Mouse (Mus musculus): ENCODE measurements around the gene Trim3.

The Trim3 gene

DNA sequence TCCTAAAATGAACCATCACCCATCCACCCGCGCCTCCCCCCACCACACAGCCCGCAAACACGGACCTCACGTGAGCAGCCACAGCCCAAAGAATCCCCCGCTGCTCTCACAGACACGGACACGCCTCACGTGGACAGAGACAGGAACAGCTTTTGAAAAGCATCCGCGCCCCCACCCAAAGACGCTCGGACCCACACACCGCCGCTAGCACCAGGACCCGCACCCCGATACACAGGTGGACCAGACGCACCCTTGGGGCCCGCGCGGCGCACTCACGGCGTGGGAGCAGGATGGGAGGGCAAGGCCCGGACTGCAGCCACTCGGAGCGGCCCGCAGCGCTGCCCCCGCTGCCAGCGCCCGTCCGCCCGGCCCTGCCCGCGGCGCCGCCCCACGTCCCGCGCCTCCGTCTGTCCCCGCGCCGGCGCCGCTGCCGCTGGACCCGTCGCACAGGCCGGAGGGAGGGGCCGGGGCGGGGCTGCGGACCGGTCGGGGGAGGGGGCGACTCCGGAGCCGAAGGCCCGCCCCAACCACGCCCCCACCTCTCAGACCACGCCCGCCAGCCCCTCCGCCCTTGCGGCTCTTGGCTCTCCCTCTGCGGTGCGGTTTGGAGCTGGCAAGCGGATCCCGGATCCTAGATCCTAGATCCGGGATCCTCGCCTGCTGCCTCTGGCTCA, at the start of gene Trim3:
TSS of gene Trim3 (minus strand) at position 445 of the 674 bp plus-strand sequence.
- DNase-seq (ENCODE audit: extremely low spot score, low read depth, low spot score), result no peak

DNA sequence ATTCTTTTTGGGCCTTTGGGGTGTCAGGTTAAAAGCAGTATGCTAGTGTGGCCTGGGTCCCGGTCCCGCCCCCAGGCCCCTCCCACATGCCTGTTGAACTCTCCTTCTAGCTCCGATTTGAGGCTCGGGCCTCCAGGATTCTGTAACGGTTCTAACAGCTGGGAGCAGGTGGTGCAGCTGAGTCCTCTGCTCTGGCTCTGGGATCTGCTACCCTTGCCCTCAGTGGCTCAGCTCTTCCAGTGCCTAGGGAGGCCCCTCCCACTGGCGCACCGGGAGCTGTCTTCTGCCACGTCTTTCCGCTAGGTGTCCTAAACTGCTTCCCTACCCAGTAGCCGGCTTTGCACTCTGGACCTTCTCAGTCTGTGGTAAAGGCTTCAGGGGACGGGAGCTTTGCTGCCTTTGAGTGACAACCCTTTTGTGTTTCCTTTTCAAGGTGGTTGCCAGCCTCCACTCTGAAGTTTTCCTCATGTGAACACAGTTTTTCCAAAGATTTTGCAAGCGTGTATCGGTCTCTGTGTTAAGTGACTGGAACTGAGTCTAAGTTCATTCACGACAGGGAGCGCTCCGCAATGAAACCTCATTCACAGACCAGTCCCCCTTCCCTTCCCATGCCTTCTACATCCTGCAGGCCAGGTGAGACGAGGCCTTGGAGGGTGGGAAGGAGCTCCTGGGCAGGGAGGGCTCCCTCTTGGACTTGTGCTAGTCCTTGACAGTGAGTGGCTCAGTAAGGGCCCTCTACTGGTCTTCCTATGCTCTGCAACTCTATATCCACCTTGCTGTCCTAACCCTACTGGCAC, 17.5 kb upstream of the Trim3 start, which contains the start of gene Dnhd1:
TSS of gene Dnhd1 (plus strand) at position 189 of the 797 bp plus-strand sequence.
- no peak for DNase-seq (ENCODE audit: extremely low spot score, low read depth, low spot score)

DNA sequence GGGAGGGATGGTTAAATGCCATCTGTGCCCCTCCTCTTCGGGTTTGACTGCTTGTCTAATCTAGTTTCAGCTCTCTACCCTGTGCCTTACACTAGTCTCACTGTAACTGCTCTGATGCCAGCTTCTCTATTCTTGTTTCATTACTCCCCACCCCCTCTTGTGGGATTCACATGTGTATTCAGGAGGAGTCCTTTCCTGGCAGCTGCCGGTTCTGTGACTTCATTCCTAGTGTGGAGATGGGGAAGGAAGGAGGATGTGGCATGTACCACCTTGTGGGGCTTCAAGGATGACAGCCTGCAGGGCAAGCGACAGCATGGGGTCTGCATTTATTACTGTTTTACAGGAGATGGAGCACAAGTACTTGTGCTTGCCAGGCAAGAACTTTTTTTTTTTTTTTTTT, 8.6 kb upstream of the Trim3 start:
- no peak for DNase-seq (ENCODE audit: extremely low spot score, low read depth, low spot score)

DNA sequence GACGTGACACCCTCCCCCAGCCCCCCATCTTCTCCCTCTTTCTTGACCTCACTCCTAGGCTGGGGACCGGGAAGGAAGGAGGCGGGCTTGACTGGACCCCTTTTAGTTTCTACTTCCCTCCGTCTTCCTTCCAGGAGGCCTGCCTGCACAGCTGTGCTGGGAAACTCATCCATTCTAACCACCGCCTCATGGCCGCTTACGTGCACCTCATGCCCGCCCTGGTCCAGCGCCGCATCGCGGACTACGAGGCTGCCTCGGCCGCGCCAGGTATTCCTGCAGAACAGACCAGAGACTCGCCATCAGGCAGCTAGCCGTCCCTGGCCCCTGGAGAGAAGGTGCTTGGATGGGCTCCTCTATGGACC, 7.5 kb upstream of the Trim3 start:
- DNase-seq (ENCODE audit: extremely low spot score, low read depth, low spot score), result no peak

DNA sequence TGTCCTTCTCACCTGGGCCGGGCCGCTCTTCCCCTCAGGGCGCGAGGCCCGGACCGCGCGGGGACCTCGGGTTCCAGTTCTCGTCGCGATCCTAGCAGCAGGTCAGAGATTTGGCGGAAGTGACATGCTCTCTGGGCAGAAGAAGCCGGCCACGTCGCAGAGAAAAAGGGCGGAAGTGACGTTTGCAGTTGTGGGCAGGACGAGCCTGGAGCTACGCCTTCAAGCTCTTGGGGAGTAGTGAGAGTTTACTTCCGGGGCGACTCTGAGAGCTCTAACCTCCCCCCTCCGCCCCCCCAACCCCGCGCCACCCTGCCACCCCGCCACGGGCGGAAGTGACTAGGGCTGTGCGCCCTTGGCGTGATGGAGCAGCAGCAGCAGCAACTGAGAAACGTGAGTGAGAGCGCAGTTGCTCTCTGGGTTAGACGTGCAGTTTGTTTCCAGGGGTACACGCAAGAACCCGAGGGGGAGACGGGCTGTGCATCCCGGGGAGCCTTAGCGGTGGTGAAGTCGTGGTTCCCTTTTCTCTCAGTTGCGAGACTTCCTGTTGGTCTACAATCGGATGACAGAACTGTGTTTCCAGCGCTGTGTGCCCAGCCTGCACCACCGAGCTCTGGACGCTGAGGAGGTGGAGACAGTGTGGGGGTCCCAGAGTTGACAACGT, 7.0 kb upstream of the Trim3 start, which contains the start of the genes Arfip2 and Gm45799:
TSS of gene Arfip2 (minus strand) at position 184 of the 661 bp plus-strand sequence.
TSS of gene Gm45799 (plus strand) at position 320 of the 661 bp plus-strand sequence.
- DNase-seq (ENCODE audit: extremely low spot score, low read depth, low spot score), result peak; percentile 87

DNA sequence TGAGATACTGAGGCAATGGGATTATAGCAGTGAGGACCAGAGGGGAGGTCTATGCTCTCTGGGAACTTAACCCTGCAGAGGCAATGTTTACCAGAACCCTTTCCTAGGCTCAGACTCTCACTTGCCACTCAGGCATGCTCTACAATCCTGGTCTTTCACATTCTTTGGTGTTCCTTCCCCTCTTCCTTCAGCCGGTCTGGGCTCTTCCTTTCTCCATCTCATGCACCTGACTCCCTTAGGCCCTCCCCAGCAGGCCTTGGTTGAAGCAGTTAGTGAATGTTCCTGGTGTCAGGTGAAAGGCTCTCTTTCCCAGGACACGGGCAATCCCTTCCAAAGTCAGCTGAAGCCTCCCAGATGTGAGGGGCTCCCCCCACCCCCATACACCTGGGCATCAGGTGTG, 6.4 kb upstream of the Trim3 start, which contains the start of gene Timm10b:
TSS of gene Timm10b (plus strand) at position 301 of the 400 bp plus-strand sequence.
- DNase-seq (ENCODE audit: extremely low spot score, low read depth, low spot score), result no peak

DNA sequence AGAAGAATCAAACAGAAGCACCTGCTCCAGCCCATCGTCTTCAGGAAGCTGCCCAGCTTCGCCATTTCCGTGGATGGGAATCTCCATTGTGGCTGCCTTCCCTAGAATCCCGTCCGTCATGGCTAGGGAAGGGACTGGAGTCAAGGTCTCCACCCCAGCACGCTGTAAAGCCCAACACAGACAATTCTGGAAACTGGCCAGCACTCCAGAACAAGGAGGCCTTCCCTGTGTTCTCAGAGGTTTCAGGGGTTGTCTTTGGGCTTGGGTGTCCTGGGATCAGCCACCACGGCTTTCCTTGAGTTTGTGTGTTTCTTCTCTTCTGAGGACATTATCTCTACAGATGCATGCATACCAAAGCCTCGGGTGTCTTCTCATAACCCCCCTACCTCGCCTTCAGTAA, 5.9 kb upstream of the Trim3 start:
- no peak for DNase-seq (ENCODE audit: extremely low spot score, low read depth, low spot score)

DNA sequence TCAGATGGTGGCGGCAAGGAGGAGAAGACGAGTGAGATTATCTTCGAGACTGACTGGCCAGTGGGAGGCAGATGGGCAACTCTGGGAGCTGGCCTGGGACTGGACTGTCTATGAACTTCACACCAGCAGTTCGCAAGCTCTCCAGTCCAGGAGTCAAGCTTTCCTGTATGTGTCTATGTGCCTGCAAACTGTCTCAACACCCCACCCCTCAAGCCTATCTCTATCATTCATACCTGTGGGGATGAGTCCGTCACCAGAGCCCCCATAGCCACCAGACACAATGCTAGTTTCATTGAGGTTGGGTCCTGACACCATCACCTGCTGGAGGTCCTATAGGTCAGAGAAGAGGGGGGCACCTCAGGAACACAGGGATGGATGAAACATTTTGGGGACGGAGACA, 5.4 kb upstream of the Trim3 start:
- no peak for DNase-seq (ENCODE audit: extremely low spot score, low read depth, low spot score)

DNA sequence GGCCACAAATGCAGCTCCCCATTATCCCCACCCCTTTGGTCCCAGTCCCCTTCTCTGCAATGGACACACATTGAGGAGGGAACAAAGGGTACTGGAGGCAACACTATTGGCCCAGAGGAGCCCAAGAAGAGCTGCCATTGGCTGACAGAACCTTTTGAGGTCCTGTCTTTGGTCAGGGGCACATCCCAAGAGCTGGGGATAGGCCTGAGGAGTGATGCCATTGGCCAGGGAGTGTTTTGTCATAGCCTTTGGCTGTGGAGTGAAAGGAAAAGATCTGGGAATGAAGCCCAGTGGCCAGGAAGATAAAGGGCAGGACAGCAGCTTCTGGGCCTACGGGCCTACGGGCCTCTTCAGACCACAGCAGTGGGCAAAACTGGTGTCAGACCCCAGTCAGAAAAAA, 2.4 kb upstream of the Trim3 start:
- no peak for DNase-seq (ENCODE audit: extremely low spot score, low read depth, low spot score)

DNA sequence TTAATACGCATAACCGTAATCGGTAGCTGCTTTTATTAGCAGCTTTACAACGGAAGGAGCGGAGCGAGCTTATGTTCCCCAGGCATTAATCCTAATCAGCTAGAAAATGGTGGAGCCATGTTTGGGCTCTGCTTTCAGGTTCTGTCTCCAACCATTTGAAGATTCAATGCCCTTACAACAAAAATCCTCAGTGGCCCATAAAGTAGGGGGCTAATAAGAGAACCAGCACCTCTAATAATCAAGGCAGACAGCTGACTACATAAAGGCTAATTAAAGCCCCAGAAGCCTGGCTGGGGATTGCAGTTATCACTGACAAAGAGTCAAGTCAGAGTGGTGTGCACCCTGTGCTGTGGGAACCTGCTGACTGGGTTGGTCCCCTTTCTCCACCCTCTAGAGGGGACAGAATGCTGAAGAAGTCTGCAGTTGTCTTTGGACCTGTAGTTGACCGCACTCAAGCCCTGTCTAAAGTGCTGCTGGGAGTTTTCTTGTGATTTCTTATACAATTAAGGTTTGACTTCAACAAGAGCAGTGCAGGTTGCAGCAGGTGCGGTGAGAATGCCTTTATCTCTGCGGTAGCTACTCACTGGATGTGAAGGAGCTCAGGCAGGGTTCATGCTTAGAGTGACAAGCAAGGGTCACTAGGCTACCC, 1.0 kb upstream of the Trim3 start:
- no peak for DNase-seq (ENCODE audit: extremely low spot score, low read depth, low spot score)

DNA sequence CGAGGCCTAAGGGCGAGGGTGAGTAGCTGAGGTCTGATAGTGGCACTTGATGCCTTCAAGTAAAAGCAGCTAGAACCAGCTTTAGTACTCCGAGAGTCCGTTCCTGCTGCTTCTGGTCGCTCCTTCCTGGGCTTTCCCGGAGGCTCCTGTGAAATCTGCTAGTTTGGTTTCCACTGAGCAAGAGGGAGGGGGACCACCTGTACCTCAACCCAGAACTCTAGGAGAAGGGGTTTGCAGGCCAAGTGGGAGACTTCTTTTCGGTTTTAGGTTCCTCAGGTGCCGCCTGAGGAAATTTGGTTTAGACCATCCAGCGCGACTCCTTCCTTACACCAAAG, 397 bp upstream of the Trim3 start:
- no peak for DNase-seq (ENCODE audit: extremely low spot score, low read depth, low spot score)

DNA sequence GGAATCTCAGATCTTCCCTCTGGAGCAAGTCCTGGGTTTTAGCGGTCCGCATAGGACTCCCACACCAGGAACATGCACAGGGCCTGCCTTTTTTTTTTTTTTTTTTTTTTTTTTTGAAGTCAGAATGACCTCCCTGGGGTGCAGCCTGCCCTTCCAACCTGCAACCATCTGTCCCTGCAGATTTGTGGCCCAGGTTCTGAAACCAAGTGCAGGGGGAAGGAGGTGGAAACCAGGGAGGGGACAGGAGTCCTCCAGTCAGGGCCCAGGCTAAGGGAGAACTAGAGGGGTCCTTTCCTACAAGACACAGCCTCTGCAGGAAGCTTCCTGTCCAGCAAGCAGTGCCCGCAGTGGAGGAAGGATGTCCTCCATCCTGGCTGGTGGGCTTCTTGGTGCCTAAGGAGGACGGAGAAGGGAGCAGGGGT, 809 bp downstream of the Trim3 start:
- no peak for DNase-seq (ENCODE audit: extremely low spot score, low read depth, low spot score)

DNA sequence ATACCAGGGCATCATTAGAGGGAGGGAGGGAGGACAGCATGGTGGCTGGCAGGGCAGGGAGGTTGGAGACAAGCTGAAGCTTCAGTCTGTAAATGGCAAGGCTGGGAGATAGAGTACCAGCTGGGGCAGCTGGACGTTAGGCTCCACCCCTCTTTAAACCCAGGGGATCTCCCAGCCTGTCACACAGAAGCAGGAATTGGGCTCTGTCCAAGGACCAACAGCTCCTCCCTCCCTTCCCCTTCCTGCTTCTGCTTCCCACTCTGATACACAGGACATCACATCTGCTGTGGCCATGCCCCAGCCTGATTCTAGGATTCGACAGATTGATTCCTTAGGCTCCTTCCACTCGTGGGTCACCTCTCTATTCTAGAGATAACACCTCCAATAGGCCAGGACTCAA, 4.7 kb downstream of the Trim3 start:
- DNase-seq (ENCODE audit: extremely low spot score, low read depth, low spot score), result no peak

DNA sequence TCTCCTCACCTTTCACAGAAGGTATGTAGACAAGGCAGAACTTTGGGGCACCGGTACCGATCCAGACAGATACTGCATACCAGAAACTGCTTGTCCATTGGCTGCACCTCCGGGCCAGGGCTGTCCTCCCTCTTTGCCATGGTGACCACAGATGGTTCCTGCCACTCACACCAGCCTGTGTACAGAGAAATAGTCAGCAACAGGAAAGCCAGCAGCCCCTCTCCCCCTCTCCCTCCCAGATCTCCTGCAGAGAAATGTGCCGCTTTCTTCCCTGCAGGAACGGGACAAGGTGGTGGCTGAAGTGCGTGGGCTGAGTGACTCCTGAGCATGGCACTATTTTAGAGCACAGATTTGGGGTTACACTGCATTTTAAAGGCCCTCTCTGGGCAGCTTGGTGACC, 8.0 kb downstream of the Trim3 start:
- no peak for DNase-seq (ENCODE audit: extremely low spot score, low read depth, low spot score)

DNA sequence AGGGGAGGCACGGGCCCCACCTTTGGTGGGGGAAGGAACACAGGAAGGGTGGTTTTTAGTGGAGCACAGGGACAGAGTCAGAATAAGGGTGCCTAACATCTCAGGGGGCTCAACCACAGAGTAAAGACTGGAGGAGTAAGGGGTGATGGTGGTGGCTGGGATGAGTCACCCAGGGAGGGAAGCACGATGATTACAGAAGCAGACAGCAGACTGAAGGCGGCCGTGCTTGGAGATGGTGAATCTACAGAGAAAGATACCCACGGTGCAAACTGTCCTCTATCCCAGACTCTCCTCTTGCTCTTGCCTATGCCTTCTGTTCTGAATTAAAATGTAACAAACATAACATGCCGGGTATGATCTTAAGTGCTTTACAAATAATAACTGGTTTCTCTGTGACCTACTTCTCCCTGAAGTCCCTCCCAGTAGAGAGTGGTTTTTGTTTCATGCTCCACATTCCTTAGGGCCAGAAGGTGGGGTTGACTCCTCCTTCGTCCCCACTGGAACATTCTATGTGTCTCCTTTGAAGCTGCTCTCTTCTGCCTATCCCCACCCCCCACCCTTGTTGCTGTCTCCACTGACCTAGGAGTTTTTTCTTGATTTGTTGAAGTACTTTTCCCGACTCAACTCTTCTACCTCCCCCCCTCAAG, 11.6 kb downstream of the Trim3 start:
- no peak for DNase-seq (ENCODE audit: extremely low spot score, low read depth, low spot score)

DNA sequence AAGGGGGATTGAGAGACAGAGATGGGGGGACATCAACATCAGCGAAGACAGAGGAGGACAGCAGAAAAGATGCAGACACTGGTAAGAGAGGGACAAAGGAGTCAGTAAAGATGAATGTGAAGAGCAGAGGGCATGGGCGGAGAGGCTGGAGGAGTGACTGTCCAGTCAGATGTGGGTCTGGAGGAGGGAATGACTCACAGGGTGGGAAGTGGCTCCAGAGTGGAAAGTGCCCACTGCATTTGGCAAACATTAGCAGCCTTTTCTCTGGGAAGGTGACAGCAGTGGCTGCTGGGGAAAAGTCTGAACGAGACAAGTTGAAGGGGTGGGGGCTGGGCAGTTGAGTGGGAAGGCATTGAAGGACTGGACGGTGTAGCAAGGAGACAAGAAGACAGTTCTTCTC, 12.3 kb downstream of the Trim3 start:
- no peak for DNase-seq (ENCODE audit: extremely low spot score, low read depth, low spot score)

DNA sequence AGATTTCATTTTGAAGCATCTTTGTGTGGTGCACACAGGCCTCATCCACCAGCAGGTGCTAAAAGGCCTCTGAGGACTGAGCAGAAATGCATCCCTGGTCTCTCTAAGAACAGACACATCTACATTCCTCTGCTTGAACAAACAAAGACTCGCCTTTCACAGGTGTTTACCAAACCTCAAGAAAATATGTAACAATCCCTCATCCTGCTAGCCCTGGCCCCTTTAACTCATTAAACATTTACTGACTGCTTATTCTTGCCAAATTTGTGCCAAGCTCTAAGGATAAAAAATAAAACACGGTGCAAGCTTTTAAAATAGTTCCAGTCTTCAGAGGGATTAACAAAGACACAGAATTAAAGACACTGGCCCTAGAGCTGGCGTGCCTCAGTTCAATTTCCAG, 13.7 kb downstream of the Trim3 start:
- DNase-seq (ENCODE audit: extremely low spot score, low read depth, low spot score), result no peak

DNA sequence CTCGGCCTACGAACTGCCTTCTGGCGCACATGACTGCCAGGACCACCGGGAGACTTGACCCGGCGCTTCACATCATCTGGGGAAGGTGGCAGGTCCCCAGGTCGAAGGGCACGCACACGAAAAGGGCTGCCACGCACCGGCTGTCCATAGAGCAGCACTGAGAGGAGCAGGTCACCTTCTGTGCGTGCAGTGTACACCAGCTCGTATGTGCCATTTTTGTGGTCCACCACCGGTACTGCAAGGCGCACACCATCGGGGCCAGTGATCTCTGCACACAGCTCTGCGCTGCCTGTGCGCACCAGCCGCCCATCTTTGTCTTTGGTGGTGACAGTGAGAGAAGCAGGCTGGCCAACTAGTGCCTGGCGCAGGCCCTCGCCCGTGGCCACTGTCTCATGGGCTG, 15.6 kb downstream of the Trim3 start:
- no peak for DNase-seq (ENCODE audit: extremely low spot score, low read depth, low spot score)

DNA sequence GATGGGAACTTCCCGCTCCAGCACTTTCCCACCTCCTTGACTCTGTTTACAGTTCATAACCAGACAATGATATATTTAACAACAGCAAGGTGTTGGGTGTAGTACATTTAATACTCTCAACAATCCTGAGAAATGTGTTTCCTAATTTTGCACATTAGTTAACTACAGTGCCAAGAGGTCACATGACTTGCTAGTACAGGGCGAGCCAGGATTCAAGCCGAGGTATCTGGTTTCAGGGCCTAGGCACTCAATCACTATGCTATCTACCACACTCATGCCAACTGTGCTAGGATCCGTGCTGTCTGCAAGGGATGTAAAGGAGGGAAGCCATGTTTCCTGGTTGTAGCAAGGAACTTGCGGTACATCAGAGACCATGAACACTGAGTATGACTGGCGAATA, 16.8 kb downstream of the Trim3 start:
- DNase-seq (ENCODE audit: extremely low spot score, low read depth, low spot score), result no peak

DNA sequence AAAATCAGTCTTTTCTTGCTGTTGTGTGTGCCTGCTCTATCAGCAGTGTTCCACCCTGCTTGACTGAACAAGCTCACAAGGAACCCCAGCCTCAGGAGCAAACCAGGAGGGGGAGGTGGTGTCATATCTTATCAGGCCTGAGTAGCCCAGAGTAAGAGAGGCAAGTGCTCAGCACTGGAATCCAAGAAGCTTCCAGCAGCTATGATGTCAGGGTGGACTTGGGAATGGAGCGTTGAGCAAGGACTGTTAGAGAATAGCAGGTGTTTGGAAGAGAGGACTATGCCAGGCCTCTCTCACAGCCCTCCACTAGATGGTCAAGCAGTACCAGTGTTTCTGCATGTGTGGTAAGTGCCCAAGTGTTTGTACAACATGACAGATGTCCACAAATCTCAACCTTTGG, 17.7 kb downstream of the Trim3 start:
- no peak for DNase-seq (ENCODE audit: extremely low spot score, low read depth, low spot score)

DNA sequence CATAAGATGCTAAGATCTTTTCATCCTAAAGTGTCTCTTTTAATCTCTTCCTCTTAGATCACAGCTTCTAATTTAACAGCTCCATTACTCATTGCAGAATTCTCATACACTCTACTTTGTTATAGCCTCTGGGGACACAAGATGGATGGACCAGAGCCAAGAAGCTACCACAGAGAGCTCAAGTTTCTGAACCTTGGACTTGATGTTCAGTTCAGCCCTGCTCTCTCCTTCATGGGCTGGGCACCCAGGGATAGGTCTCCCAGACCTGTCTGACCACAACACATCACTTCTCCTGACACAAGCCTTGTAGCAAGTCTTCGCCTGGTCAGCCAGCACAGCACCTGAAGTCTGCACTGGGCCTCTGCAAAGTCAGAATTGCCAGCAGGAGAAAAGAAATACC, 19.0 kb downstream of the Trim3 start:
- DNase-seq (ENCODE audit: extremely low spot score, low read depth, low spot score), result no peak

All from hindlimb bud, embryonic 11.5 days (tissue).